Mouse (Mus musculus): ENCODE data around the gene Nmt1.

DNA sequence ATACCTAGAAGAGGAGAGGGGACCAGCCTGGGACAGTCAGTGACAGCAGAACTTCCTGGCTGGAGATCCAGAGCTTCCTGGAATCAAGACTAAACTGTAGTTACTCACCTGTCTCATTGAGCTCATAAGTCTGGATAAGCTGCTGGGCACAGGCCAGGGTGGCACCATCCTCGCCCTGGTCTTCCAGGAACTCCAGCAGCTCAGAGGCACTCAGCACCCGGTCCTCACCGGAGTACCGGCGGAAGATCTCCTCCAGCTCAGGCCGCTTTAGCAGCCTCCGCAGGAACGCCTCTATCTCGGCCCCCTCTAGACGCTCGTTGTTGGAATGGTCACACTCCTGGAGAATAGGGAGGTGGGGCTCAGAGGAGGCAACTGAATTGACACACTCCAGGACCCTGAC, 50.1 kb downstream of the Nmt1 start:
- TF ChIP-seq POLR2A (IDR thresholded peaks at IDR 0.05; ENCODE audit: insufficient read length, low read depth) (no peak), CEBPB (IDR thresholded peaks at IDR 0.05; ENCODE audit: insufficient read depth, poor library complexity, severe bottlenecking) (no peak)

All from myocyte (in vitro differentiated cells).